Mouse (Mus musculus): Measurements from ENCODE around the gene Eci2. TPM values are rescaled to one million over a fixed set of nuclear protein-coding genes. Genes with fewer than 3 reads are reported as not detected.

The Eci2 gene
- polyA plus RNA-seq, 2 experiments from 2014 or later, result 81.0 to 95.7 TPM

Other genes starting within 250 kb of the Eci2 start
- 100 to 1,000 TPM in 1 of 2 experiments, 10 to 100 TPM in 1; 84.7 to 111 TPM for gene Prpf4b, start 151.8 kb downstream of the Eci2 start, polyA plus RNA-seq (2017; shearing (Covaris generic))
- gene Fam217a, start 102.8 kb downstream of the Eci2 start, polyA plus RNA-seq (2017; shearing (Covaris generic)), result under 1 TPM in 1 of 2 experiments, not detected in 1; 0.56 TPM
- not detected for gene 4933417A18Rik, start 102.7 kb downstream of the Eci2 start, polyA plus RNA-seq (2017; shearing (Covaris generic))
- under 1 TPM in 1 of 2 experiments, not detected in 1; 0.35 TPM for gene Eci3, start 63.3 kb downstream of the Eci2 start, polyA plus RNA-seq (2017; shearing (Covaris generic))